Mouse (Mus musculus) layer of hippocampus, postnatal 14 days (tissue): Measurements from ENCODE around the gene Bdkrb1. TPM values are rescaled to one million over a fixed set of nuclear protein-coding genes. Genes with fewer than 3 reads are reported as not detected.

Experiments
- DNase-seq, 2 experiments: peaks; one replicate each; pipeline ENCODE4 v3.0.0; 2021 to 2022; ENCODE audit warnings: low spot score in 2 of 2, mixed read lengths in 1 of 2
- total RNA-seq, 2 experiments: library from RNA; stranded (reverse); gene quantifications; 2 replicates each; pipeline ENCODE4 v1.2.3; 2021

Bdkrb1 gene
- total RNA-seq, 2 experiments from 2014 or later, result not detected

DNA sequence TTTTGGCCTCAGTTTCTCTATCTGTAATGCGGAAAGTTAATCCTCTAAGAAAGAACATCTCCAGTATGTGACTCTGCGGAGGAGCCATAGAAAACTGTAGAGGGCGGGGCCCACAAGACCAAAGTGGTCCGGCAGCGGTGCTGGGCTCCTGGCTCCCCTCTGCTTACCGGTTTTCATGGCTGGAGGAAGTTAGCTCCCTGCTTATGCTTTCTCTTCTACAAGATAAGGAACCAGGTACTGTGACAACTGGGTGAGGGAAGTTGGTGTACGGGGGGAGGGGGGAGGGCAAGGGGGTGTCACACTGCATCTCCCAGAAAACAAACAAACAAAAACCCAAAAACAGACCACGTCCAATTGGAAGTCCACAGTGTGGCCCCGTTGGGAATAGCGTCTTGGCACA lies 4.4 kb upstream of the Bdkrb1 start:
- no peak for DNase-seq

DNA sequence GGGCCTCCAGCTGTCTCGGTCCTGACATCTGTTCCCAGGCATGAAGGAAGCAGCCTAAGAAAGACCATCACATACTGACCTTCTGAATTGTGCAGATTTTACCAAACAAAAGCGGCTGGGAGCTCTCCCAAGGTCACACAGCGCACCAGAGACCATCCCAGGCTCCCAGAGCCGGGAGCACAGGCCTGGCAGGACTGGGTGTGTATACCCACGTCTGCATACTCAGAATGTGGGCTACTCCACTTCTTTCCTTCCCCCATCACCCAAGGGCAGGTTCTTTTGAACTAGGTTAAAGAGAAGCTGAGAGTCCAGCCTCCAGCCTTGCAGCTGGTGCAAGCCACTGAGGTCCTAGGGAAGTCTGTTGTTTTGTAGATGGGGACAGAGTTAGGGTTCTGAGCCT lies 3.8 kb upstream of the Bdkrb1 start:
- no peak for DNase-seq

DNA sequence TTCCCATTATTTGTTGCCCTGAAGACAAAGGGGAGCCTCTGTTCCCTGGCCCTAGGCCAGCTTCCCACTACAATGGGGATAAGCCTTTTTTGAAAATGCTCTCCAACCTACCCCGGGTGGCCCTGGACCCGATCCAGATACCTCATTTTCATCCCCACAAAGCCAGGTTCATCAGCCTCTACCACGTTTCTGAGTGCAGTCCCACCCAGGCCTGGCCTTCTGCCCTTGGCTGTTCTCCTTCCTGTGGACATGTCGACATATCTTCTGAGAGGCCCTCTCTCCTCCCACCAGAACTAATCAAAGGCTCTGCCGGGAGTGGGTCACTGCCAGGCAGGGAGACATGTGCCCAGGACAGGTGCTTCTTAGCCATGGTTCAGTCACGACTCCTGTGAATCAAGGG lies 1.3 kb upstream of the Bdkrb1 start:
- no peak for DNase-seq

GRCm38 (mm10) chr12:105603904-105604303 lies 1.0 kb downstream of the Bdkrb1 start:
- no peak for DNase-seq

- DNase-seq, result no peak
Measured at GRCm38 (mm10) chr12:105605212-105605611, 2.3 kb downstream of the Bdkrb1 start.

DNA sequence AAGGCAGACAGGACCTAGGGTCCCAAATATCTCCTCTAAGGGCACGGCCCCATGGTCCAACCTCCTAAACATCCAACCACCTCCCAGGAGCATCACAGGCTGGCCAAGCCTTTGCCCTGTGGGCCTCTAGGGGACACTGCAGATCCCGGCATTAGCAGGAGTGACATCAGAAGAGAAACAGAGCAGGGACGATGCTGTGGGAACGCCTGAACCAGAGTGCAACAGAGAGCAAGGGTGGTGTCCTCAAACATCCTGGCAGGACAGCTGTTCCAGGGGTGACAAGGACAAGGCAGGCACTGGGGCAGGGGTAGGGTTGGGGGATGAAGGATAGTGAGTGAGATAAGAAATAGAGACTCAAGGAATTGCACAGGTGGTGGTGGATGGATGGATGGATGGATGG lies 4.0 kb downstream of the Bdkrb1 start:
- no peak for DNase-seq

GRCm38 (mm10) chr12:105611045-105611444 lies 8.2 kb downstream of the Bdkrb1 start:
- no peak for DNase-seq

- DNase-seq, result peak; percentile 57 to 64
Measured at GRCm38 (mm10) chr12:105611748-105612147, 8.9 kb downstream of the Bdkrb1 start.

DNA sequence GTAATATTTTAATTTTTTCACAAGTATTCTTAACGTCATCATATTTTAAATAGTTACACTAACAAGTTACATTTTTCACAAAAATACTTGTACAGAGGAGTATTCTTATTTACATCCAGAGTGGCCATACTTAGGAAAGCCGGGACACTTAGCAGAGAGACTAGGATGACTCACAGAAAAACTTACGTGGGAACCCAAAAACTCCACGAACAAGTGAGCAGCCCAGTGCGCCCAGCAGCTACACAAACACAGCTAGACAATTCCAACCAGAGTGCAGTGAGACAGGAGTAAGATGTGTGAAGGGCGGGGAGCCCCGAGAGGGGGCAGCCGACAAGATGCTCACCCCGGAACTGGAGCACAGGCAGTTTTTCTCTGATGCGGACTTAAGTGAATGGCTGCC lies 10.7 kb downstream of the Bdkrb1 start:
- DNase-seq, result no peak

DNA sequence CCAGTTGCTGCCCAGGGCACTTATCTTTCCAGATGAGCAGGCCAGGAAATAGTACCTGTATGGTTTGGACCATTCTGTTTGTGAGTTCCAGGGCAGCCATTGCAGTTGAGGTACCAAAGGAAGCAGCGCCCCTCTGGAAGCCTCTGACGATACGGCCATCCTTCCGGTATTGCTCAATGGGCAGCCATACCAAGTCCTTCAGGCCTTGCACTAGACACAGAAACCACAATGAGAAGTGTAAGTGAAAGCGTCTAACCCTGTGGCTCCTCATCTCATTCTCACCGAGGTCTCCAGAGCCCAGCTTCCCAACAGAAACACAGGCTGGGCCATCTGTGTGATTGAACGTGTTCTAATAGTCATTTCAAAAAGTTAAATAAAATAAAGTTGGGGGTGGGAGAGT lies 19.2 kb downstream of the Bdkrb1 start:
- DNase-seq, result no peak

DNA sequence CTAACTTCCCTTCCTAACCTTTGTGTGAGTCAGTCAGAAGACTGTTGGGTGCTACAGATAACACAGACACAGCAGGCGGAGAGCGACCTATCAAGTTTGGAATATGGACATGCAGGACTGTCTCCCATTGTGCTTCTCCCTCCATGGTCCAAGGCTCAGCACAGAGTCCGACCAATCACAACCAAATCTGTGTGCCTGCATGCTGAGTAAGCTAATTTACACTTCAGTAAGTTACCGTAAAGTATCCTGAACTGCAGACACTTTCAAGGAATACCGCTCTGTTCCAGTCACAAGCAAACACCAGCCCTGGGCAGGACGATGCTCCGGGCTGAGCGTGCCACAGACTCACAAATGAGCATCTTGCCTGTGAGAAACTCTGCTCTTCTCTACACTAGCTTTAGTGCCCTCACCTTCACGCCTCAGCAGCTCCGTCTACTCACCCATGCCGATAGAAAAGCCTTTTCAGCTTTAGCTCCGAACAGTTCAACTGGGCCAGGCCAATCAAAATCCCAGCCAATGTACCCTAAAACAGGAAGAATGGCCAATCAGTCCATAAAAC lies 20.2 kb downstream of the Bdkrb1 start:
- DNase-seq, result no peak

- peak in 1 of 2 experiments; percentile 36 for DNase-seq
Measured at GRCm38 (mm10) chr12:105625798-105626197, 22.9 kb downstream of the Bdkrb1 start.

GRCm38 (mm10) chr12:105634374-105635067 lies 31.6 kb downstream of the Bdkrb1 start:
- DNase-seq, result no peak

GRCm38 (mm10) chr12:105636551-105636950 lies 33.7 kb downstream of the Bdkrb1 start:
- no peak for DNase-seq

DNA sequence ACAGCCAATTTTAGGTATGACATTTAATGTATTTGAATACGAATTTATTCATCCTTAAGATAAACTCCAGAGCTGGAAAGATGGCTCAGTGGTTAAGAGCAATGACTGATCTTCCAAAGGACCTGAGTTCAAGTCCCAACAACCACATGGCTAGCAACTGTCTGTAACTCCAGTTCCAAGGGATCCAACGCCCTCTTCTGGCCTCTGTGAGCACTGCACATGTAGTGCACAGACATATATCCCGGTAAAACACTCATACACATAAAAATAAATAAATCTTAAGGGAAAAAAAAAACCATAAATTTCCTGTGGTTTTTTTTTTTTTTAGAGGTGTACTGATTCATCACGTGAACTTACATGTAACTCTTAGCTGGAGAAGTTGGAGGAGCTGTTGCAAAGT lies 34.7 kb downstream of the Bdkrb1 start:
- no peak for DNase-seq

DNA sequence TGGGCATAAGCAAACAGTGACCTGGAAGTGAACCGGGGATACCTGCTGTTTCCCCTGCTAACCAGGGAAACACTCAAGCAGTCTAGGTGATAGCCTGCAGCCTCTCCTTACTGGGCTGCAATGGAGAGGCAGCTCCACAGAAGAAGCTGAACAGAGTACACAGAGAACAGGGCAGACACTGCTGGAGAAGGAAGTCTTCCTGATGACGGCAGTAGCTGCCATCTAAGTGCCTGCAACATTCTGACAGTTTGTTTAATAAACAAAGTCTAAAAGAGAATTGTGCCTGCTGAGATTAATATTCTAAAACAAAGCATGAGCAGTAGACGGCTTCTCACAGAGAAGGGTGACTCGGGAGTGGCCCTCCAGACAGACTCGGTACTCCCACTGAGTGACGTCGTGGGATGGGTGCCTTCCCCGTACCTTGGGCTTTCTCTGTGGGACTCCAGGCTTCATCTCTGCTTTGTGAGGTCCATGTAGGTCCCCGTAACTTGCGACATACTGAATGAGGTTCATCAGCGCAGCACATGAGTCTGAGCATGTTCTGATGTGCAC lies 40.0 kb downstream of the Bdkrb1 start:
- DNase-seq, result no peak

Other genes starting within 250 kb of the Bdkrb1 start
- gene D430019H16Rik, start 149.2 kb upstream of the Bdkrb1 start, total RNA-seq, result 100 to 1,000 TPM; 146 to 148 TPM
- gene Bdkrb2, start 39.9 kb upstream of the Bdkrb1 start, total RNA-seq, result under 1 TPM; 0.60 to 0.72 TPM
- gene Gskip, start 81.7 kb downstream of the Bdkrb1 start, total RNA-seq, result 10 to 100 TPM; 17.3 to 17.5 TPM
- 10 to 100 TPM; 40.4 to 44.7 TPM for gene Atg2b, start 82.1 kb downstream of the Bdkrb1 start, total RNA-seq
- gene Ak7, start 102.9 kb downstream of the Bdkrb1 start, total RNA-seq, result 1 to 10 TPM; 1.9 to 3.3 TPM
- gene Papola, start 181.6 kb downstream of the Bdkrb1 start, total RNA-seq, result 100 to 1,000 TPM; 128 to 149 TPM